Mouse (Mus musculus) forebrain, embryonic 15.5 days (tissue): ENCODE data around the gene Tgm7. TPM values are rescaled to one million over a fixed set of nuclear protein-coding genes. Genes with fewer than 3 reads are reported as not detected.
A peak's percentile ranks its signal among the peaks of the same experiment; 100 is the strongest.

ENCODE experiments used
- ATAC-seq: fragments of 200-750 bp; cut with Nextera tagmentation; replicated peaks from 2 replicates; pipeline ENCODE4 v1.8.0; 2017; ENCODE audit warnings: mild to moderate bottlenecking, moderate TSS enrichment, moderate library complexity
- H3K27ac ChIP-seq: fragments of 300-500 bp; sonication (generic); replicated peaks from 2 replicates; pipeline ENCODE4 v1.5.1; 2015; ENCODE audit warnings: mild to moderate bottlenecking, inconsistent platforms
- H3K27me3 ChIP-seq: fragments of 300-500 bp; sonication (generic); 2 replicates; pipeline ENCODE4 v1.6.1; 2015; ENCODE audit warnings: inconsistent platforms
- H3K36me3 ChIP-seq: fragments of 300-500 bp; sonication (generic); 2 replicates; pipeline ENCODE4 v1.6.1; 2015; ENCODE audit warnings: mild to moderate bottlenecking, inconsistent platforms
- H3K4me1 ChIP-seq: fragments of 300-500 bp; sonication (generic); 2 replicates; pipeline ENCODE4 v1.6.1; 2015; ENCODE audit warnings: inconsistent platforms
- H3K4me2 ChIP-seq: fragments of 300-500 bp; sonication (generic); replicated peaks from 2 replicates; pipeline ENCODE4 v1.6.1; 2015; ENCODE audit warnings: mild to moderate bottlenecking, inconsistent platforms
- H3K4me3 ChIP-seq: fragments of 300-500 bp; sonication (generic); 2 replicates; pipeline ENCODE4 v1.5.1; 2015; ENCODE audit warnings: mild to moderate bottlenecking, inconsistent platforms
- H3K9ac ChIP-seq: fragments of 300-500 bp; sonication (generic); replicated peaks from 2 replicates; pipeline ENCODE4 v1.6.1; 2015; ENCODE audit warnings: mild to moderate bottlenecking, inconsistent platforms
- H3K9me3 ChIP-seq: fragments of 300-500 bp; sonication (generic); 2 replicates; pipeline ENCODE4 v1.6.1; 2016; ENCODE audit warnings: inconsistent platforms
- WGBS: fragments of 180-500 bp; shearing (Covaris S2); methylation state at CpG from one replicate; pipeline ENCODE4 v1.1.7; 2015; ENCODE audit warnings: mixed read lengths; 5-methylcytosine and 5-hydroxymethylcytosine counted together
- polyA plus RNA-seq: library from polyadenylated mRNA; unstranded; fragments of >200 nt; fragmentation: Nextera tagmentation; extraction: Ambion mirVana; gene quantifications from 2 replicates; pipeline ENCODE4 v1.2.1, GENCODE M21; 2015

The Tgm7 gene
- polyA plus RNA-seq: not detected in 2 replicates

DNA sequence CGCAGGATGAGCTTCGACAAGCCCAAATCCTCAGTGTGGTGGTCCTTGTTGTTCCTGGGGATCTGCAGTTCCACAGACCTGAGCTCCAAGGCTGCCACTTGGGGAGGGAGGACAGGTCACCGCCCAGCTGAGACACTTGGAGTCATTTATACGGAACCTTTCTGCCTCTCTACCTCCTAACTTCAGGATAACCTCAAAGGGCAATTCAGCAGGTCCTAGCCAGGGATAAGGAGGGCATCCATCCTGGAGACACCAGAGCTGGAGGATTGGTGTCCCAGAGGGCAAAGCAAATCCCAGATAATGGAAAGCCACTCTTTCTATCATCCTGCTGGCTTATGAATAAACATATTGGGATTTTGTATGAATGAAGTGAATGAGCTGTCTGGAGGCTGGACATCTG lies at the start of gene Tgm7:
Tgm7 (minus strand) TSS at position 101 of the 400 bp plus-strand sequence.
- Histone ChIP-seq H3K4me3 (no peak within 1 kb of the TSS), H3K4me1 (no peaks in the 10 kb centered on the region), H3K4me2 (no peak within 1 kb of the TSS), H3K9me3 (no peaks in the 10 kb centered on the region), H3K36me3 (no peaks in the 10 kb centered on the region), H3K27me3 (no peaks in the 10 kb centered on the region), H3K9ac (no peak within 1 kb of the TSS), H3K27ac (no peak within 1 kb of the TSS)
- WGBS: 87% methylated on average over 4 of the region's 4 CpGs
- no peak for ATAC-seq

DNA sequence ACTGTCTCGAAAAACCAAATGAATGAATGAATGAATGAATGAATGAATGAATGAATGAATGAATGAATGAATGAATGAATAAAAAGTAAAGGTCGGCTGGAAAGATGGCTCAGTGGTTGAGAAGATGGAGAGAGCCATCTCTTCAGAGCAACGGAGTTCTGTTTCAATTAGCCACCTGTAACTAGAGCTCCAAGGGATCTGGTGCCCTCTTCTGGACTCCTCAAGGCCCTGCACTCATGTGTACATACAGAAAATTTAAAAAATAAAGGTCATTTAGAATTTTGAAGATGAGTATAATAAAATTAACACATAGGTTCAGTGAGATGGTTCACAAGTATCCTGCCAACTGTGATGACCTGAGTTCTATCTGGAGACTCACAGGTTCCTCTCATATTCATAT lies 43.5 kb upstream of the Tgm7 start:
- H3K9ac ChIP-seq: no peak overlapping the region
- 81% methylated on average over 3 of the region's 3 CpGs for WGBS
- no peaks in the 10 kb centered on the region for H3K4me1 ChIP-seq
- H3K27ac ChIP-seq: no peak overlapping the region
- no peaks in the 10 kb centered on the region for H3K9me3 ChIP-seq
- no peaks in the 10 kb centered on the region for H3K27me3 ChIP-seq
- no peak overlapping the region for H3K4me2 ChIP-seq
- no peak overlapping the region for H3K4me3 ChIP-seq
- no peak for ATAC-seq
- H3K36me3 ChIP-seq: peaks cover 46% of the 10 kb centered on the region

DNA sequence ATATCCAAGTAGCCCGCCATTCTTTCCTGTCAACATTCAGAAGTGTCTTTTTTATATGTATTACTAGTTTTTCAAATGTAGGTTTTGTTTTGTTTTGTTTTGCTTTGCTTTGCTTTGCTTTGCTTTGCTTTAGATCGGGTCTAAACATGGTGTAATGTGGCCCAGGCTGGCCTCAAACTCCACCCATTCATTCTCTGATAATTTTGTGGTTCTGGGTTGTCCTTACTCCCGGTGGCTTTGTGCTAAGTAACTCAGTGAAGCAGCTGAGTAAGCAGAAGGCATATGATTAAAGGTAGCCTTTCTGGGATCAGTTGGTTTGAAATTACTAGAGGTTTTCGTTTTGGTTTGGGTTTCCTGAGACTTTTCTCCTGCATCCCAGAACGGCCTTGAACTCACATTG lies 40.1 kb upstream of the Tgm7 start:
- 87% methylated on average over 5 of the region's 5 CpGs for WGBS
- H3K4me1 ChIP-seq: no peaks in the 10 kb centered on the region
- H3K27me3 ChIP-seq: no peaks in the 10 kb centered on the region
- no peak overlapping the region for H3K4me3 ChIP-seq
- no peak overlapping the region for H3K27ac ChIP-seq
- H3K9ac ChIP-seq: no peak overlapping the region
- H3K4me2 ChIP-seq: no peak overlapping the region
- H3K9me3 ChIP-seq: no peaks in the 10 kb centered on the region
- peaks cover 32% of the 10 kb centered on the region for H3K36me3 ChIP-seq
- ATAC-seq: no peak

DNA sequence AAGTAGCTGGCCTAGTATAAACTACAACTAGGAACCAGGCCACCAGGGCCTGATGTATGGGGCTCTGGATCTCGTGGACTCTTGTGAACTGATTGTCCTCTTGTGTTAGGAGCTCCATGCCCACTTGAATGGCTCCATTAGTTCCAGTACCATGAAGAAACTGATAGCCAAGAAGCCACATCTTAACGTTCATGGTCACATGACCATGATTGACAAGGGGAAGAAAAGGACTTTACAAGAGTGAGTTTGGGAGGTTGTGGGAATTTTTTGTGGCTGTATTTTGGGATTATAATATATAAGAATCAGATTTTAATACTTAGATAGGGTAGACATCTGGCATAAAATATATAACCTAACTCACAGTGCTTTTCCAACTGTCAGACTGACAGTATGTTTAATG lies 32.8 kb upstream of the Tgm7 start:
- no peak for ATAC-seq
- no peak overlapping the region for H3K9ac ChIP-seq
- H3K27ac ChIP-seq: no peak overlapping the region
- H3K27me3 ChIP-seq: no peaks in the 10 kb centered on the region
- no peaks in the 10 kb centered on the region for H3K9me3 ChIP-seq
- peaks cover 37% of the 10 kb centered on the region for H3K4me1 ChIP-seq
- H3K36me3 ChIP-seq: peaks cover 22% of the 10 kb centered on the region; the same call in 1 of the 2 replicates
- H3K4me3 ChIP-seq: no peak overlapping the region
- 55% methylated on average over 2 of the region's 2 CpGs for WGBS
- H3K4me2 ChIP-seq: no peak overlapping the region

- Histone ChIP-seq H3K27me3 (no peaks in the 10 kb centered on the region), H3K27ac (peak overlapping the region; percentile 100), H3K9ac (peak overlapping the region; percentile 93), H3K4me1 (peaks cover 41% of the 10 kb centered on the region), H3K4me2 (peak overlapping the region; percentile 85), H3K36me3 (peaks cover 22% of the 10 kb centered on the region), H3K4me3 (peak overlapping the region; percentile 83), H3K9me3 (no peaks in the 10 kb centered on the region)
- no peak for ATAC-seq
- 65% methylated on average over 16 of the region's 16 CpGs for WGBS
Observed at GRCm38 (mm10) chr2:121141216-121142035, 31.8 kb upstream of the Tgm7 start.

GRCm38 (mm10) chr2:121140018-121140882 lies 30.7 kb upstream of the Tgm7 start, which contains the start of the genes Adal and Lcmt2:
TSS of gene Adal (plus strand) at chr2:121140428.
TSS of gene Lcmt2 (minus strand) at chr2:121140653.
- Histone ChIP-seq H3K4me3 (peak within 1 kb of the TSS; percentile 83), H3K27ac (peak within 1 kb of the TSS; percentile 100), H3K4me1 (peaks cover 41% of the 10 kb centered on the region), H3K36me3 (peaks cover 22% of the 10 kb centered on the region), H3K27me3 (no peaks in the 10 kb centered on the region), H3K9ac (peak within 1 kb of the TSS; percentile 93), H3K9me3 (no peaks in the 10 kb centered on the region), H3K4me2 (peak within 1 kb of the TSS; percentile 85)
- under 1% methylated on average over 87 of the region's 87 CpGs for WGBS
- ATAC-seq: peak; percentile 97

GRCm38 (mm10) chr2:121139266-121140017 lies 29.8 kb upstream of the Tgm7 start:
- Histone ChIP-seq H3K27ac (peak overlapping the region; percentile 100), H3K27me3 (no peaks in the 10 kb centered on the region), H3K36me3 (peaks cover 19% of the 10 kb centered on the region), H3K4me3 (peak overlapping the region; percentile 83), H3K9ac (peak overlapping the region; percentile 93), H3K9me3 (no peaks in the 10 kb centered on the region), H3K4me2 (peak overlapping the region; percentile 85), H3K4me1 (peaks cover 41% of the 10 kb centered on the region)
- 51% methylated on average over 29 of the region's 29 CpGs for WGBS
- ATAC-seq: no peak

- no peak overlapping the region for H3K27ac ChIP-seq
- H3K9me3 ChIP-seq: no peaks in the 10 kb centered on the region
- no peaks in the 10 kb centered on the region for H3K27me3 ChIP-seq
- H3K4me1 ChIP-seq: peaks cover 41% of the 10 kb centered on the region
- H3K9ac ChIP-seq: no peak overlapping the region
- ATAC-seq: no peak
- 97% methylated on average over 4 of the region's 4 CpGs for WGBS
- H3K4me3 ChIP-seq: no peak overlapping the region
- H3K36me3 ChIP-seq: peaks cover 9% of the 10 kb centered on the region; the same call in 1 of the 2 replicates
- H3K4me2 ChIP-seq: no peak overlapping the region
Observed at GRCm38 (mm10) chr2:121137371-121137770, 27.8 kb upstream of the Tgm7 start.

GRCm38 (mm10) chr2:121132822-121133221 lies 23.2 kb upstream of the Tgm7 start:
- WGBS: 67% methylated on average over 1 of the region's 1 CpGs

DNA sequence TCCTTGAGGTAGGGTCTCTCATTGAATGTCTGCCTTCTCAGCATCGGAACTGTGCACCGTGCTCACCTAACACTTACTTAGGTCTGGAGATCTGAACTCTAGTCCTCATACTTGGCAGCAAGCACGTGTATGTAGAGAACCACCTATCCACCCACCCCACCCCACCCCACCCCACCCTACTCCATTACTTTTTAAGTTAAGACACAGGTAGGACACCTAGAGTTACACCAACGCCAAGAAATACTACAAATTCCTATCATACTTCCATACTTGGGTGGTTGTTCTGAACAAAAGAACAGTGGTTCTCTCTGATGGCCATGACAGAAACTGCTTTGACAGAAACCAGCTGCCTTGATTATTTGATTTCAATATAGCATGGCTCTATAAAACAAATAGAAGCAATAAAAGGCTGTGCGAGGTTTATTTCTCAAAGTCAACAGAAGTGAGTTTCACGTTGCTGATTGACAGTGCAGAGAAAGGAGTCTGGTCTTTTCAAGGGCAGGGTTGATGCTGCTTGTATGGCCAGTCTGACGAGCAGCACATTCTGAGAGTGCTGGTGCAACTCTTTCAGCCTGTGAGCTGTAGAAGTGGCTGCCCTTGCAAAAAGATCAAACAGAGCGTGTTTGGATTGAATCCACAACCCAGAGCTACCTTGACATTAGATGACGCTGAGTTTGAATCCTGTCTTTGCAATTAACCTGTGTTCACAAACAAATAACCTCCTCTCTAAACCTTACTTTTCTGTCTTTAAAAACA lies 19.4 kb upstream of the Tgm7 start:
- Histone ChIP-seq H3K9me3 (no peaks in the 10 kb centered on the region), H3K9ac (no peak overlapping the region), H3K4me1 (no peaks in the 10 kb centered on the region), H3K36me3 (no peaks in the 10 kb centered on the region), H3K4me2 (no peak overlapping the region), H3K27me3 (no peaks in the 10 kb centered on the region), H3K4me3 (no peak overlapping the region), H3K27ac (no peak overlapping the region)
- WGBS: 72% methylated on average over 9 of the region's 9 CpGs
- ATAC-seq: no peak

More at GRCm38 (mm10) chr2:121132822-121133221, 23.2 kb upstream of the Tgm7 start:
- Histone ChIP-seq H3K4me1 (peaks cover 8% of the 10 kb centered on the region), H3K9ac (no peak overlapping the region), H3K27ac (no peak overlapping the region), H3K27me3 (no peaks in the 10 kb centered on the region), H3K9me3 (no peaks in the 10 kb centered on the region), H3K4me3 (no peak overlapping the region), H3K4me2 (no peak overlapping the region), H3K36me3 (peaks cover 3% of the 10 kb centered on the region; the same call in 1 of the 2 replicates)
- no peak for ATAC-seq

DNA sequence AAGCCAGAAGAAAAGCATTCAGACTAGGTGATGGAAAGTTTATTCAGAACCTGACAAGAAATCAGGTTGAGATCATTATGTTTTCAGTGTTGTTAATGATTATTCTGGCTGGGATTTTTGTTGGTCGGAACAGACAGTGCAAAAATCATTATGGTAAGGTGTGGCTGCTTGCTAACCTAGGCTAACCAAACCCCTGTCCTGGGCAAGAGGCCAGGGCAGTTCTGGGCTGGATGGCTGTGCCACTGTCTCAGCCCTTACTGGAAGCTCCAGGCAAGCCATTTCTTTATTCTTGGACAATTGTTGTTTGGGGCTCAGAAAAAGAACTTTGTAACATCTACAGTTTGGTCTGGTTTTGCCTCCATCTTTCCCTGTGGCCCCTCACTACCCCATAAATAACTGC lies 17.9 kb upstream of the Tgm7 start:
- WGBS: 81% methylated on average over 1 of the region's 1 CpGs
- H3K9ac ChIP-seq: no peak overlapping the region
- no peak overlapping the region for H3K27ac ChIP-seq
- H3K27me3 ChIP-seq: no peaks in the 10 kb centered on the region
- no peak overlapping the region for H3K4me2 ChIP-seq
- H3K4me1 ChIP-seq: no peaks in the 10 kb centered on the region
- no peaks in the 10 kb centered on the region for H3K9me3 ChIP-seq
- no peak overlapping the region for H3K4me3 ChIP-seq
- H3K36me3 ChIP-seq: no peaks in the 10 kb centered on the region
- no peak for ATAC-seq
